Mouse (Mus musculus): ENCODE data around the gene Dusp23. TPM values are rescaled to one million over a fixed set of nuclear protein-coding genes. Genes with fewer than 3 reads are reported as not detected.

Dusp23 gene
- total RNA-seq, 2 experiments from 2014 or later: 9.8 to 10.4 TPM

DNA sequence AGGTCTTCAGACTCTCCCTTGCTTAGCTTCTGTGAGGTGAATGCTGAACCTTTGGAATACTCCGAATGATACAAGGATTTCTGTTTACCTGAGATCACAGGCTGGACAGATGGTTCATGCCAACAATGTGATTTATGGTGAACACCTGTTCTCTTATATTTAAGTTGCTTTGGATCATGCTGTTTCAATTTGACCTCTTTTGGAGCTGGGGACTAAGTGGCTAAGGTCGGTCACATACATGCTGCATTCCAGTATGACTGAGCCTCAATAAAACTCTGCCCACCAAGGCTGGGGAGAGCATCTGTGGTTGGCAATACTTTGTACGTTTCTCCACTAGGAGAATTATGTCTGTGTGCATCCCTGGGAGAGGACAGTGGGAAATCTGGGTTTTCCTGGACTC, 8.7 kb downstream of the Dusp23 start:
- no peak for DNase-seq

DNA sequence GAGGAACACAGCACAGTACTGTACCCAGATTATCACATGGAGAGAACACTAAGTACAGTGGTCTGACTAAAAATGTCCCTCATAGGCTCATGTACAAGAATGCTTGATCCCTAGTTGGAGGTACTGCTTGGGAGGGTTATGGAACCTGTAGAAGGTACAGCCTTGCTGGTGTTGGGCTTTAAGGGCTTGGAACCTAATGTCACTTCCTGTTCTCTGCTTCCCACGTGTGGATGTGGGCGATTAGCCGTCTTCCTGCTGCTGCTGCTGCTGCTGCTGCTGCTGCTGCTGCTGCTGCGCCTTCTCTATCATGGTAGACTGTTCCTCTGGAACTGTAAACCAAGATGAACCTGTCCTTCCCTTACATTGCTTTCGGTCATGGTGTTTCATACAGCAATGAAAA, 9.2 kb downstream of the Dusp23 start:
- no peak for DNase-seq

DNA sequence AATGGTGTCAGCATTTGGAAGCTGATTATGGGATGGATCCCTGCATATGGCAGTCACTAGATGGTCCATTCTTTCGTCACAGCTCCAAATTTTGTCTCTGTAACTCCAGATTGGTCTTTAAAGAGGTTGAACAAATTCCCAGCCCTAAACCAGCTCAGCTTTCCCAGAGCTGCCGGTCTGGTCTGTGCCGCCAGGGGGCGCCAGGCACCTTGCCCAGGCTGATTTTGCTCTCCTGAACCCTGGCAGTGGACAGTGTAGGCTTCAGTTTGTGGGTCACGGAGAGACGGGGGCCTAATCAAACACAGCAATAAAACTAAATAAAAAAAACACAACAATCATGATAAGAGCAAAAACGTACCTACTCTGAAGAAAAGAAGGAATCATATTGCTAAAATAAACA, 13.5 kb downstream of the Dusp23 start:
- DNase-seq: peak; percentile 65 to 88

DNA sequence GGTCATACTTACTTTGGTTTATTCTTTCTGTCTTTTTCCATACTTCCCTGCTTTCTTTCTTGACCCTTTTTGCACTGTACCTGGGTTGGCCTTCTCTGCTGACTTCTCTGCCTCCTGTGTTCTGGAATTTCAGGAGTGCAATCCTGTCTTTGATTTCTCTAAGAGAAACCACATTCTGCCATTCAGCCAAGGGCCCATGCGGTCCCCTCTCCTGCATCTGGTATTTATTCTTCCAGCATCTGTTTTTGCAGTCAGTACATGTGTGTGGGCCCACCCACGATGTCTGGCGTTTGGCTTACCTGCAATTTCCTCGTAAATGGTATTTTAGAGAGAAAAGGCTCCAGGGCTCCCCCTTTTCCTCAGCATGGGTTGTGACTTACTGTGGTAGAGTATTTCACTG, 14.6 kb downstream of the Dusp23 start:
- no peak for DNase-seq

DNA sequence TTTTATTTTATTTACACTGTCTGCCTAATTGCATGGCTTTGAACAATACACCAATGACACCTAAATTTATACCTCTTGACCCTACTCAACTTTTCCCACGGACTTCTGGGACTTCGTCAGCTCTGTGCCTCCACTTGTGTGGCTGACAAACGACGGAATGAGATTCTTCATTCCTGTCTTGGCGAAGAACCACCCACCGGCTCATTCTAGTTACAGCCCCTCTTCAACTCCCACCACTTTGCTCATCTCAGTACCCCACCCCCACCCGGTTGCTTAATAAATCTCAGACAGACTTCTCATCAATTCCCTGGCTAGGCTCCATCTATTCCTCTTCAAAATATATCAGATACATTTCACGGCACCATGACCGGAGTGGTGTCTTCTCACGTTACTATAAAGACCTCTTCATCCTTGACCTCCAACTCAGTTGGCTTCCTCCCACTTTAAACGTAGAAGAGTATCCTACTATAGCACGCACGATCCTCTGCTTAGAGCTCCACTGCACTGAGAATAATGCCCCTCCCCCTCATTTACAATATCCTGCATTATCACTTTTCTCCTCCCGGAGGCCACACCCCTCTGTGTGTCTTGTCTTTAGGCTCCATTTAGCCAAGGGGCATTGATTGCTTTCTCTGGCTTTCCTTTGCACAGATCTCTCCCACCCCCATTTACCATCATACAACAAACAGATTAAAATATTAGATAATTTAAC, 15.2 kb downstream of the Dusp23 start:
- DNase-seq: no peak

DNA sequence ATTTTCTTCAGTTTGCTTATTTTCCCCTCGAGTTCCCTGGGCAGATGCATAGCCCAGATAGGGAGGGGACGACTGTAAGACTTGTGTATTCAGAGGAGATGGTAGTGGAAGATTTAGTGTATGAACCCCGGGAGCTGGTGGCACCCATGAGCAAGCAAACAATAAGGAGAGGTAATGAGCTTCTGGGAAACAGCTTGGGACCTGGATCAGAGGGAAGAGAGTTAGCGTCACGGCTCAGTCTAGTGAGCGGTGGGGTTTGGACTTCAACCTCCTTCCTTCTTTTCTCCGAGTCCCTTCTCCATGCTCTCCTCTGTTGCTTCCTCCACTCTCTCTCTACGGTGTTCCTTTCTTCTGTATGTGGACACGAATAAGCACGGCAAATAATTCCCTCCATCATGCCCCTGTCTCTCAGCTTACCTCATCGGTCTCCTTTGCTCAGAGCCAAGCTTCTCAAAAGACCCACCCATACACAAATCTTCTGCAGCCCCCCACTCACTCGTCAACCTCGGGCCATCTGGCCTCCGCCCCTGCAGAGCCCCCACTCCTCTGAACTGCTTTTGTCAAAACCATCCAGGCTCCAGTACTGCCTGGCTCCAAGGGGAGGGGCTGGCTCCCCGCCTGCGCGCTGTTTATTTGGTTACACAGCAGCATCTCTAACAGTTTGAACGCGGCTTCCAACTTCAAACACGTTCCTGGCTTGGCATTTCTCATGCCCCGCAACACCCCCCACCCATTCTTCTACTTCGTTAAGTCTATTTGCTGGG, 16.0 kb downstream of the Dusp23 start:
- no peak for DNase-seq

DNA sequence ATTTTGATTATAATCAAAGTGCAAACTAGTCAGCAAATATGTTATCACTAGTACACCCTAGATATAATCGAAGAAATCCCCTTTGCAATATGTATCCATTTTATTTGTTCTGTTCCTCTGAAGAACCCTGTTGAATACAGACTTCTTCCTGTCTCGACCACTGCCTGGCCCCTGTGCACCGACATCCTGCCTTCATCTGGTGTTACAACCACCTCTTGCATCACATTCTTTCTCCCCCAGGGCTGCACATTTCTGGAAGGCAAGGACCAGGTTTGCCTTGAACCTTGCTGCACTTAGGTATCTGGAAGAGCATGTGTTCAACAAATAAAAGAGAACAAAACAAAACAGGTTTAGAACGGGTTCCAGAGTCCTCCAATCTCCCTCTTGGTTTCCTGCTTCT, 17.4 kb downstream of the Dusp23 start:
- no peak for DNase-seq

DNA sequence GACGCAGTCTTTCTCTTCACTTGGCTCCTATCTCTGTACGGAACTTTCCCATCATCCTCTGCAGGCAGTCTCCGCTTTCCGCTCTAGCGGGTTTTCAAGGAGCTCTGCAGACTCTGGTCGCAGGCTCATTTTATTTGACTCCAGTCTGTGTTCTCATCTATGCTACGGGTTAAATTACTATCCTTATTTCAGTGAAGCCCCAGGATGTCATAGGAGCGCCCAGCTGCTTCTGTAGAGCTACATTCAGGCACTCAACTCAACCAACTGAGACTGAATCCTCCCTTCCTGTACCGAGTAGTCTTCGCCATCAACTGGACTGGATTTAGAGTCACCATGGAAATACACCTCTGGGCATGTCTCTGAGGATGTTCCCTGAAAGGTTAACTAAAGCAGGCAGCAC, 18.1 kb downstream of the Dusp23 start:
- DNase-seq: no peak

DNA sequence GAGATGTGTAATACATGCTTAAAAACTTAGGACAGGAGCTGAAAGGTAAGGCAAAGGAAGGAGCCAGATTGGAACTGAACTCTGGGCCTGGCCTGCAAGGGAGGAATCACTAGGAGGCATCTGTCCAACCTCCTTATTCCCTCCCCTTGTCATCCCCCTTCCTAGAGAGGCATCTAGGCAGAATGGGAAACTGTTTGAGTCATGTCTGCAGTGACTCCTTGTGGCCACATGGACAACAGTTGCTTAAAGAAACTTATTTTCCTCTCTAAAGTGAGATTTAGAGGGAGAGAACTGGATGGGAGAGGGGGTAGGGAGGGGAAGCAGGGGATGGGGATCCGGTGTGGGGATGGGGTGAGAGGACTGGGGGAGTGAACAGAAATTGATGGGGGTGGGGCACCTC, 20.0 kb downstream of the Dusp23 start:
- DNase-seq: peak in 1 of 2 experiments; percentile 10

DNA sequence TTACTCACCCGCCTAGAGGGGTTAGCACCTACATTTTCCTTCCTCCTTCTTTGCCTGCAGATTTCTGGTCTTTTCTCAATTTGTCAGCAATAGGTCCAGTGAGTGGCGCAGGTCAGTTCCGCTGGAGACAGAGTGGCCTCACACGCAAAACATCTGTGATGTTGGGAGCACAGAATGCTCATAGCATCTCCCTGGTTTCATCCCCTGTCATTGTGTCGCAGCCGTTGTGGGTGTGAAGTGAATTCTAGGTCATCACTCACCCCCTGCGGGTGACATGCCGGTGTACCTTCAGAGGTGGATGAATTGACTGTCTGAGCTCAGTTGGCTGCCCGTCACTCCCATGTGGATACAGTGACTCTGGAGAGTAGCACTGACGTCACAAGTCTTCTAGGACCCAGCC, 21.5 kb downstream of the Dusp23 start:
- DNase-seq: no peak

DNA sequence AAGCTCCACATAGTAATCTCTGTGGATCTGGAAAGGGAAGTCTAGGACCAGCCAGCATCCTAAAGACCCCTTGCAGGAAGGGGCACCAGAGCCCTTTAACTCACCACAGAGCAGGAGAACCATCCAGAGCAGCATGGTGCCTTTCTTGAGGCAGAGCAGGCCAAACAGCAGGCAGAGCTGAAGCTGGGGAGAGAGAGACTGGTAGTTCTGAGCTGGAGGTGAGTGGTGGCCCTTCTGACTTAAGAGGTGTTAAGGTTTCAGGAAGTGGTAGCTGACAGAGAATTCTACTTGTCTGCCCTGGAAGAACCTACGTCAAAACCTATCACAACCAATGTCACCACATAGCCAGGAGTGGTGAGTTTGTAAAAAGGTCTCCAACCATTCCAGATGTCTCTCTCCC, 30.4 kb downstream of the Dusp23 start, which contains the start of gene Fcrl6:
Gene Fcrl6, minus strand, starts transcription at position 226 of the 400 bp plus-strand sequence.
- DNase-seq: no peak

DNA sequence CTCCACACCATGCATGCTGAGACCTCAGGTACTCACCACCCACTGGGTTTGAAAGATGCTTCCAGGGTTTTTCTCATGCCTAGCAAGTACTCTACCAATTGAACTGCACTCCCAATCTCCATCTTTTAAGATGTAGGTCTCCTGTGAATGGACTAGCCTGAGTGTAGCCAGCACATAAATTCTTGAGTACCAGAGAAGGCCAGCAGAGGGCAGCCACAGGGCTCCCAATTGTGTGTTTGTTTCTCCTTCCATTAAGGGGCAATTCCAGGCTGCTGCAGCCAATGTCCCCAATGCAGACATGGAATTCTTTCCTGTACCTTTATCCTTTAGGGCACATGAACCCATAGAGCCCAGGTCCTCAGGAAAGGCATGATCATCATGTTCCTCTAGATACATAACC, 38.3 kb downstream of the Dusp23 start:
- peak; percentile 15 to 47 for DNase-seq

DNA sequence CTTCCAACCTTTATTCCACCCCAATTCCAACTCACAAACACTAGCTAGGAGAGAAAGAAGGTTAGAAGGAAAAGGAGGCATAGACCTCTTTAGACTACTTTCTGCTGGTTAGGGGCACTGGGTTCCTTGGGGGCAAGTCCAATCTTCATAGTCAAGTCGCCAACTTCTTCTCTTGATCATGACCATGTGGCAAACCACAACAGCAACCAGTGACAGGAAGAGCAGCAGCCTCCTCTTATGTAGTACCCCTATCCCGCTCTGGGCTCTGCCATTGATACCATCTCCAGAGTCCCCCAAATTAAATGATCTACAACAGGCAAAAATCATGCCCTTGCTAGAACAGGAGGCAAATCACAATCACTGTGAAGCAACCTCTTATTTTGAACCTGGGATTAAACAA, 38.8 kb downstream of the Dusp23 start:
- DNase-seq: no peak

DNA sequence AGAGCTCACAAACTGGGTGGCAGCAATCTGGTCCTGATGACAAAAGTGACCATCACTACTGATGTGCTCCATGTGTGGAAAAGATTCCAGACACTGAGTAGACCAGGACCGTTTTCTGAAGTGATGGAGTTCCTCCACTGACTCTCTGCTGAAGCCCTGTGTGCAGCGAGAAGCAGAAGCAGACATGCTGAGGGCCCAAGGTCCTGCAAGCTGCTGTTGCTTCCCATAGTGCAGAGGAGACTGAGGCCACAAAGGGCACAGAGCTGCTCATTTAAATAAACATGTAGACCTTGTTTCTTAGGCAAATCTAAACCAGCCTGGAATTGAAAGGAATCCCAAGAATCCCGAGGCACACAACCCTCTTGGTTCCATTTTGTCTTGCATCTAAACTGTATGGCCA, 39.4 kb downstream of the Dusp23 start:
- DNase-seq: no peak

DNA sequence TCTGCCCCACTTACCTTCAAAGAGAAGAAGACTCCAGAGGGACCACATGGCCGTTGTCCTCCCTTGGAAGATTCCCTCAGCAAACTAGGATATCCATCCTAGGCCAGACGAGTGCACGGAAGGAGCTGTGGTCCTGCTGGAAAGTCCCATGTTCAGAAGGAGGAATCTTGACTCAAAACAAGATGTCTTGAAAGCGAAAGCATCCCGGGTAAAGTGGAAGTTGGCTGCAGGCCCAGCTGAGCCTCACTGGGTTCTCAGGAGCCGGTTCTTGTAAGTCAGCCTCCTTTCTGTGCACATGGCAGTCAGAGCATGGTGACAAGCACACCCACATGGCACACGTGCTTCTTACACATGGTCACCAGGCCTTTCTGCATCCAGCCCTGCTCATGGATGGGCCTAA, 42.4 kb downstream of the Dusp23 start, which contains the start of gene Slamf8:
Gene Slamf8, minus strand, starts transcription at position 184 of the 400 bp plus-strand sequence.
- peak; percentile 70 to 71 for DNase-seq

DNA sequence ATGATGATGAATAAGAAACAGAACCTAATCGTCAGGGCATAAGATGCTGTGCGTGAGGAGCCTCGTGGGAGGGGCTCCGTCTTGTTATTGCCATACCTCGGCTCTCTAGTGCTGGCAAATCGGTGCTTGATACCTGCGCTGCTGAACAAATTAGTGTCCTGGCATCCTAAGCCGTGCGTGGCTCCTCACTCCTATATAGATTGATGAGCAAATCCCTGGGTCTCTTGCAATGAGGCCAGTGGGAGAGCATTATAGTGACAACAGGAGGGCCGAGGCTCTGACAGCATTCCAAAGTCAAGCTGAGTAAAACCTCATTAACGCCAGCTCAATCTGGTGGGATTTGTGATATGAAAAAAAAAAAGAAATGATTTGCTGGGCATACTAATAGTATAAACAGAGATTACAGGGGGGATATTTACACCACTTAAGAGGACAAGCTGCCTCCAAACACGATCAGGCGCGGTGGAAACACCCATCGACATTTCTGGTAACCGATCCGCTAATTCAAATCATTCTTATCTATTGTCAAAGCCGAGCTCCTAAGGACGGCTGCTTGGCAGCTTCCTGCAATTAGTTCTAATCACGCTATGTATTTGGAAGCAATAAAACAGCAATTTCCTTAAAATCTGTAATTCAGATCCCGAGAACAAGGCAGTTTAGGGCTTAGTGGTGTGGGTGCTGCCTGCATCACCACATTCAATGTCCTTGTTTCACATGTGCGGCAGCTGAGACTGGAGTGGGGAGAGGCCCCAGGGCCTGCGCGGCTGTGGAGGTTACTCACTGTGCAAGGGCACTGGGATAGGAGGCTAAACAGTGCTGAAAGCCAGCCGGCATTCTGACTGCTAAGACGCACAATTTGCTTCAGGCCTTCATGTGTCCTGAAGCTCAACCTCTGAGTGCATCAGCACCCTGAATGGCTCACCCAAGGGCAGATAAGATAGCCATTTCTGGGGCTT, 46.9 kb downstream of the Dusp23 start:
- no peak for DNase-seq

DNA sequence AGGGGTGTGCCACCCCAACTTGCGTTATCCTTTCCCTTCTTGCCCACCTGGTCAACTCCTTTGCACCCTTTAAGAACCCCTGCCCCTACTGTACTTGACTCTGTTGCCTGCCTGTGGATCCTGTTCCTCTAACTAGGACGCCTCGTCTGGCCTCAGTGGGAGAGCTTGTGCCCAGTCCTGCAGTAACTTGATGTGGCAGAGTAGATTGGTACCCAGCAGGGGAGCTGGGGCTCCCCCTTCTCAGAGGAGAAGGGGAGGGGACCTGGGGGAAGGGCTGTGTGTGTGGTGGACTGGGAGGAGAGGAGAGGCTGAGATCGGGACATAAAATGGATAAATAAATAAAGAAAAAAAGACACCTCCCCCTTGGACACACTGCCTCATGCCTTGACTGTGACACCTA, 47.7 kb downstream of the Dusp23 start:
- DNase-seq: no peak

DNA sequence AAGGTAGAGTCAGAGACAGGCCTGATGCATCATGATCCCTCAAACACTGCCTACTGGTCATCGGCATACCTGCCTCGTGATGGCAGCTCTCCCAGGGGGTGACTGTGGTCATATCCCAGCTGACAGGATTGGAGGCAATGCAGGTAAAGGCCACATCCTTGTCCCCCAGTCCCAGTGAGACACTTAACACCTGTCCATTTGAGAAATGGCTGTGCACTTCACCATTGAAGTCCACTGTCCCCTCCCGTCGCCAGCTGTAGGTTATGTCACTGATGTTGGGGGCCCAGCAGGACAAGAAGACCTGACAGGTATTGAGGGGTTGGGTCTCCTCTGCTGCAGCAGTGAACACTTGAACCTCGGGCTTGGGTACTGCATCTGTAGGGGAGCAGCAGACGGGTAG, 48.5 kb downstream of the Dusp23 start:
- DNase-seq: no peak

DNA sequence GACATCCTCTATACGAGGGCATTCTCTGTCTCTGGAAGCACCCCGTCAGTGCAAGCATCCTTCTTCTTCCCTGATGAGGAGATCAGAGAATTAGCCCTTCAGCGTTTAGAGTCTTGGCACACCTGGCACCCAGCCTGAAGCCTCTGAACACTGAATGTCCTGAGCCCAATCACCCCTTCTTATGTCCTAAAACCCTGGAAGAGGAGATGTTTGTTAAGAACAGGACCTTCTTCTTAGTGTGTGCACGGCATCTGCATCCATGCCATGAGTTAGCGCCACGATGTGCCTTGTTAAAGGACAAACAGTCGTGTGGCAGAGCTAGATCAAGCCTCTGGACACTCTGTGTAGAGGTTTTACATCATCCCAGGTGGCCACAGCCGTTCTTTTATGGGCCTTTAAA, 50.3 kb downstream of the Dusp23 start:
- no peak for DNase-seq

All from heart, adult 18-20 months (tissue).